Mouse (Mus musculus): ENCODE results near the gene Slc4a2.

DNA sequence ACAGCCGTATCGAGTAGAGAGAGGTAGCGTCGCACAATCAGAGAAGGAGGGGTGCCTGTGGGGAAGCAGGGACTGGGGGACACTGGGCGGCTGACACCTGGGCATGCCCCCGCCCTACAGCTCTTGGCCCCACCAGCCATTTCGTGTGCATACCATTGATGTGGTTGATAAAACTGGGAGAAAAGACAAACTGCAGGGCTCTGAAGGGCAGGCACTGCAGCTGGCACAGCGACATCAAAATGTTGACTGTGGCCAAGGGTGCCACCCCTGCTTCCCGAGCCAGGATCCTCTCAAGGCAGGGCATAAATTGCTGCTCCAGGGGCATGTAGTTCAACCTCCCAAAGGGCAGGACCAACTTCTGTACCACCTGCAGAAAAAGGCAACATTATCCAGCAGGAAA is 18.4 kb downstream of the Slc4a2 start:
- TF ChIP-seq MAX (IDR thresholded peaks at IDR 0.05; ENCODE audit: low read depth) = no peak
- TF ChIP-seq E2F4 (IDR thresholded peaks at IDR 0.05; ENCODE audit: insufficient read depth) = no peak

All from myocyte (in vitro differentiated cells).